Mouse (Mus musculus) left cerebral cortex, adult 9 months (tissue): ENCODE results near the gene Got2.
A peak's percentile ranks its signal among the peaks of the same experiment; 100 is the strongest.

ENCODE experiments used
- DNase-seq, 2 experiments: peaks; one replicate each; pipeline ENCODE4 v3.0.0; 2022; ENCODE audit warnings: low spot score in 2 of 2

Got2 gene

GRCm38 (mm10) chr8:95888285-95889136 lies at the start of gene Got2:
Got2 (minus strand) TSS chr8:95888547.
- DNase-seq, result peak; percentile 69 to 89

DNA sequence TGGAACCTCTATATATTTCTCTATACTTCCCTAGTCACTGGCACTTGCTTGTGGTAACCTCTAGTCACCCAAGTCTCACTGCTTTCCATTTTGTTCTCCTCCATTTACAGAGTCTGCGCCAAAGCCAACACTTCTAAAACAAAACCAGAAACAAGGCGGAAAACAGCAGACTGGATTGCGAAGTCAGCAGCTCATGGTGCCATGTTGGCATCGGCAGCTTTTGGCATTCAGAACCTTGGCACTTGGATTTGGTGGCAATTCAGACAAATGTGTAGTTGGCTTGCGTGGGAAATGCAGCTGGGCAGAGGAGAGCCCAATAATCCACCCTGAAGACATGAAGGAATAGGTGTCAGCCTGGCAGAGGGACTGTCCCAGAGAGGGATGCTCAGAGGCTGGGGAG lies 44.5 kb upstream of the Got2 start:
- DNase-seq, result no peak

GRCm38 (mm10) chr8:95929821-95930220 lies 41.5 kb upstream of the Got2 start:
- DNase-seq, result no peak

DNA sequence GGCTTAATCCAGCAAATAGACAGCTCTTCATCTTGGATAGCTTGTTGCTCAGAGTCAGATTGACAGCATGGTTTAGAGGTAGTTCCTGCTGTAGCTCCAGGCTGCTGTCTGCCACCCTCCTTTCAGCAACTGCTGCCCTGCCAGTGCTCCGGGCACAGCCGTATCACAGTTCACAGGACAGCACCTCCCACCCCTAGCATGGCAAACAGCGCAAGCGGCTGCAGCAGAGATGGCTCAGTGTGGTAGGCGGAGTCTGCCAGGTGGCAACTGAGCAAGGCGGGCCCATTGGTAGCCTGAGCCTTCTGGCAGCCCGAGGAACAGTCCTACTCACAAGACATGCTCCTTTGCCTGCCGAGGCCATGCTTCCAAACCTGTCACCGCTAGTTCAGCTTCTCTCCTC lies 27.8 kb upstream of the Got2 start:
- no peak for DNase-seq

- peak; percentile 20 to 91 for DNase-seq
These were observed 26.7 kb upstream of the Got2 start for GRCm38 (mm10) chr8:95914905-95915643.

GRCm38 (mm10) chr8:95911240-95911639 lies 22.9 kb upstream of the Got2 start:
- DNase-seq, result no peak

DNA sequence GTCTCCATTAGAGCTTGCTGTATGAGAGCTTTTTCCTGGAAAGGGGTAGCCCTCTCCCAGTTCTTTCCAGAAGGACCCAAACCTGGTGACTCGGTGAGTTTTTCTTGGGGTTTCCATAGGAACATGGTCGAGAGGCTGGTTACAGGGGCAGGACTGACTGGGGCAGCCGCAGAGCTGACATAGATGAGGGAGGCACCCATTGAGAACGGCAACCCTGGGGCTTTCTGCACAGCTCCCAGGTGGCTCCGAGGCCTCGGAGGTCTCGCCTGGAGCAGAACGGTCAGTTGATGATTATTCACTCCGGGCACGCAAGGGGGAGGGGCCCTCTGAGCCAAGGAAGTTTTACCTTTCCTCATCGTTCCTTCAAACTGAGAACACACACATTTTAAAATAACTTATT lies 19.5 kb upstream of the Got2 start:
- DNase-seq, result no peak

DNA sequence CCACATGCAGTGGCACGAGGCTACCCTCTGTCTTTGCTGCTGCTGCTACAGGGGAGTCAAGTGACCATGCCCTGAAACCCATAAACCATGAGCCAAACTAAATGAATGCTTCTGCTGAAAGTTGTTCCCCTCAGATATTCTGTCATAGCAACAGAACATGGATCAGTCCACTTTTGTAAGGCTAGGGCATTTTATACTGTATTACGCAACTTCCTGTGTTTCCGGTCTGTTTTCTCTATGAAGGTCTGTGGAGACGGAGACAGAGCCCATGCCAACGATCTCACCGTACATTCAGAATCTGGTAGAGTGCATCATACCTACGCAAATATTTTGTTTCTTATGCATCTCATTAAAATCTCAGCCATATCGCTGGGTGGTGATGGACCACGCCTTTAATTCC lies 18.4 kb upstream of the Got2 start:
- no peak for DNase-seq

DNA sequence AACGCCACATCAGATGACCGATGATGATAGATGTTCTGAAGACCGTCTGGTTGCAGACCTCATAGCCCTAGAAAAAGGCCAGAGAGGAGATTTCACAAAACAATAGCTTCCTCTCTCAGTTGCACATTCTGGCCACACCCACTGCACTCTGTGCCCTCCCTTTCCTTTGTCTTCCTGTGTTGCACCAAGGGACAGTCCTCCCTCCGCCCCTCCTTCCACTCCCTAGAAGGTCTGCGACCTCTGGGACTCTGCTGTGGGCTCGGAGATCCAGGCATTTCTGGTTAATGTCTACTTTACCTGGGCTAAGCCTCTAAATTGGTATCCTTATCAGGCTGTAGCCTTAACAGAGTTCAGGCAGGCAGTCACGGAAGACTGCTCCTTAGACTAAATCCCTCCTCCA lies 13.5 kb upstream of the Got2 start:
- no peak for DNase-seq

GRCm38 (mm10) chr8:95893701-95894100 lies 5.4 kb upstream of the Got2 start:
- DNase-seq, result no peak

DNA sequence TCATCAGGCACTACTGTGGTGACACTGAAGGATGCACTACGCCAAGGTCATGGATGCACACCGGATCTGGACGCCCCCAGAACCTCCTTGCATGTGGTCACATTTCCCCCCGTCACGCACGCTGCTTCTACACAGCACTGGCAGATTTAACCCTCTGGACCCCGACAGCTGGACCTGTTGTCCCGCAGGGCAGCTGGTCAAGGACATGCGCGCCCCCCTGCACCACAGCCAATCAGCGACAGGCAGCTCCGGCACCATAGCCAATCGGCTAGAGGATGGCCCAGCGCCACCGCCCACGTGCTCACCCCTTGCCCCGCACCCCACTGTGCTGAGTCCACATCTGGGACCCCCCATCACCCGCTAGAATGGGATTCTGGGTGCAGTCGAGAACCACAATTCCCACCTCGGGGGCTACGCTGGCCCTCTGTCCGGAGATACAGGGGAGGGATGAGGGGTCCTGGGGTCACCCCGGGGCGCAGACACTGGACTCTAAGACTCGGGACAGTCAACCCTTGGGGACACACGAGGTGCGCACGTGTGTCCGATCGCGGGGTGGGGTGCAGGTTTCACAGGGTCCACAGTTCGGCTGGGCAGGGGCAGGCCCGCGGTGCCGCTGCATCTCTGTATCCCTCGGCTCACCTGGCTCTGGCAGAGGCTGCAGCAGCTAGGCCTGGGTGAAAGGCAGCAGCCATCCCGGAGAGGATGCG lies 616 bp downstream of the Got2 start:
- DNase-seq, result peak; percentile 68 to 86

GRCm38 (mm10) chr8:95886647-95887577 lies 1.4 kb downstream of the Got2 start:
- peak; percentile 15 to 43 for DNase-seq

- DNase-seq, result no peak
These were observed 2.4 kb downstream of the Got2 start for GRCm38 (mm10) chr8:95885966-95886365.

DNA sequence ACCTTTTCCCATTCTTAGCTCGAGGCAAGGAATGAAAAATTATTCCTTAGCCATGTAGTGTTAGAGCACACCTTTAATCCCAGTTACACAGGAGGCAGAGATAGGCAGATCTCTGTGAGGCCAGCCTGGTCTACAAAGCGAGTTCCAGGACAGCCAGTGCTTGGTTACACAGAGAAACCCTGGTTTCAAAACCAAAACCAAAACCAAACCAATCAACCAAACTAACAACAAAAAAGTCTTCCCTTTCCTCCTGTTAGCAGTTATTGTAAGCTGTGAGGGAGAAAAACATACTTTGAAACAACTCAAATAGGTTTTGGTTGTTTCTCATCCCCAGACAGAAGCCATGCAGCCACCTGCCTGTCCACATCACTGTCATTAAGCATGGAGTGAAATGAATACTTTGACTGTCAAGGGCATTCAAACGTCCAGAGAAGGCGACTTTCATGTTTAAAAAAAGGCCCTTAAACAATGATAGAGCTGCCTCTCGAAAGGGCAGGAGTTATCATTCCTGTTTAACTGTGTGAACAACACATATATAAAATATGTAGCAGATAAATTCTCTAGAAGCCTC lies 3.0 kb downstream of the Got2 start:
- DNase-seq, result no peak

- no peak for DNase-seq
These were observed 3.9 kb downstream of the Got2 start for GRCm38 (mm10) chr8:95884491-95884890.

GRCm38 (mm10) chr8:95882191-95882590 lies 6.2 kb downstream of the Got2 start:
- no peak for DNase-seq

DNA sequence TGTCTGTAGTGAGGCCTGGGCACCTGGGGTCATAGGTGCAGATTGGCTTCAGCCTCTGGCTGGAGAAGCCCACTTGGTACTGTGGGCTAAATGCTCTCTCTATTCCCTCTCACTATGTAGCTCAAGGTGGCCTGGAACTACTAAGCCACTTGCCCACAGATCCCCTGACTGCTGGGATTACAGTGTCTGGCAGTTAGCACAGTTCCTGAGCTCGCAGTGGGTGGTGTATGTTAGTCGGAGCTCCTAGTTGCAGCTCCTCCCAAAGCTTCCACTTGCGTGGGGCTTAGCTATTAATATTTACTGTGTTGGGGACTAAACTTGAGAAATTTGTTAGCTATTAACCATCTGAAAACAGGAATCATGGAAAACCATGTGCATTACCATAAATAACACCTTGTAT lies 6.8 kb downstream of the Got2 start:
- peak in 1 of 2 experiments; percentile 22 for DNase-seq

- no peak for DNase-seq
These were observed 8.5 kb downstream of the Got2 start for GRCm38 (mm10) chr8:95879823-95880222.

DNA sequence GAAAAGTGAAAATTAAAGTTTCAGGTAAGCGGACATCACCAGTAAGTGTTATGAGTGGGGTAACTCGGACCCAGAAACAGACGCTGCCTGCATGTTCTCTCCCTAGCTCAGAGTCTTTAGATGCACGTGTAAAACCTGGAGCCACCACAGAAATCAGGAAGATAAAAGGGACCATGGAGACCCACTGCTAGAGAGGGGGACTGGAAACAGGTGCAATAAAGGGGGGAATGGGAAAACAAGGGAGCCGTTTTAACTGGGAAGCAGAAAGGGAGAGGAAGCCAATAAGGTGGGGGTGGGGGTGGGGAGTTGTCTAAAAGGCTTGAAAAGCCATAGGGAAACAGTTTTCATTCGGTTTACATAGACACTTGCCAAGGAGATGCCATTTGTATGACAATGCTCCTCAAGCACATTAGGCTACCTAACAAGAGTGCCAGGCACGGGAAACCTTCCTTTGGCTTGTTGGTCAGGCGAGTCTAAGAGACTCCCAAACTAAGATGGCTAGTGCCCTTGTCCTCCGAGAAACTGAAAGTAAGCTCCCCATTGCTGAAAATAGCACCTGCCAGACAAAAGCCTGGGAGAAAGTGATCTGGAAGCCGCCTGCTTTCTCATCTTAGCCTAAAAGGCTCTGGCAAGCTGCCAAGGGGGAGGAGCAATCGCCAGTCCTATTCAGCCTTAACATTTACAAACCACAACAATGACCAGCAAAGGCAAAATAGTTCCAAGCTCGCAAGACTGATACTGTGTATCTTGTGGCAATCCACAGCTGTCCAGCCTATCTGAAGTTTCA lies 10.0 kb downstream of the Got2 start:
- no peak for DNase-seq

GRCm38 (mm10) chr8:95875270-95875669 lies 13.1 kb downstream of the Got2 start:
- DNase-seq, result no peak
